Mouse (Mus musculus): ENCODE results near the gene Slc22a2. TPM values are rescaled to one million over a fixed set of nuclear protein-coding genes. Genes with fewer than 3 reads are reported as not detected.

Slc22a2 gene
- total RNA-seq, 1 experiment from 2014 or later, result 0.27 TPM

Other genes with a start within 250 kb of the Slc22a2 start
- 16.7 TPM in 1 of 2 replicates, not detected in the other for gene Plg, start 205.5 kb upstream of the Slc22a2 start, total RNA-seq (2021)
- gene Slc22a3, start 76.4 kb upstream of the Slc22a2 start, total RNA-seq (2021), result 2.9 and 4.4 TPM in 2 replicates
- 3.9 TPM in 1 of 2 replicates, not detected in the other for gene Slc22a1, start 91.7 kb downstream of the Slc22a2 start, total RNA-seq (2021)
- gene Igf2r, start 185.5 kb downstream of the Slc22a2 start, total RNA-seq (2021), result 84.5 and 84.9 TPM in 2 replicates

All from adrenal gland, postnatal 25 days (tissue).